ENCODE assay signal across 28 mouse cellular contexts in the genomic region with DNA sequence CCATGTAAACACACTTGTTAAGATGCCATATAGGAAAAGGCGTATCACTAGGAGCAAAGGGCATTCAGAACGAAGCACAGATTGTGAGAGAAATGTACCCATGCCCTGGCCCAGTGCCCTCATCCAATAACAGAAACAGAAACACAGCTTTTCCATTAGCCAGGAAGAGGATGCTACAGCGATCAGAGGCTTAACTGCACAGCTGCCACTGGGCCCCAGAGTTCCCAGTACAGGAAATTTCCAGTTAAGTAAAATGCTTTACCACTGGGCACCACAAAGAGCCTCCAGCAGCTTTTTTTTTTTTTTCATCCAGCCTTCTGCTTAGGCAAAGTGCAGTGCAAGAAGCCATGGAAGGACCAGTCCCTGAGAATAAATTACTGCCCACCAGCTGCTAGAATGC.
A peak's percentile ranks its signal among the peaks of the same experiment; 100 is the strongest.
DNase-seq lines count a peak whose midpoint lies in the region; ATAC-seq and TF ChIP-seq lines count a peak whose summit lies in the region.
"Had no signal": no experiment of that assay in that cellular context is flagged by ENCODE, and none has a peak within 500 bp of the region (broad histone marks: within the 10 kb centered on the region; RNA-seq: fewer than 3 reads in every experiment).

No protein-coding gene starts in this region.

- H3K27me3 ChIP-seq in forebrain, embryonic 14.5 days (replicated peaks; ENCODE audit: control insufficient read depth, insufficient read depth, low read length): no peaks in the 10 kb centered on the region
- no peaks in the 10 kb centered on the region for H3K27me3 ChIP-seq in forebrain, embryonic 13.5 days
- no peaks in the 10 kb centered on the region for H3K27me3 ChIP-seq in hindbrain, postnatal 0 days (ENCODE audit: insufficient read depth, low read length)
- H3K27me3 ChIP-seq: forebrain, embryonic 15.5 days; heart, embryonic 13.5 days; hindbrain, embryonic 15.5 days; intestine, embryonic 15.5 days; liver, embryonic 12.5 days; megakaryocyte, embryonic 14.5 days; neural tube, embryonic 15.5 days had no signal

- no peaks in the 10 kb centered on the region for H3K4me1 ChIP-seq in forebrain, embryonic 14.5 days (ENCODE audit: control insufficient read depth, insufficient read depth, low read length)
- peaks cover 6% of the 10 kb centered on the region for H3K4me1 ChIP-seq in forebrain, embryonic 13.5 days
- H3K4me1 ChIP-seq in hindbrain, postnatal 0 days (ENCODE audit: insufficient read depth, low read length): no peaks in the 10 kb centered on the region
- H3K4me1 ChIP-seq: forebrain, embryonic 15.5 days; heart, embryonic 13.5 days; hindbrain, embryonic 15.5 days; intestine, embryonic 15.5 days; liver, embryonic 12.5 days; megakaryocyte, embryonic 14.5 days; neural tube, embryonic 15.5 days had no signal

- H3K4me2 ChIP-seq in forebrain, embryonic 14.5 days (ENCODE audit: low read length): no peak overlapping the region
- H3K4me2 ChIP-seq in forebrain, embryonic 13.5 days: no peak overlapping the region
- no peak overlapping the region for H3K4me2 ChIP-seq in hindbrain, postnatal 0 days (ENCODE audit: low read depth, low read length)
- H3K4me2 ChIP-seq: forebrain, embryonic 15.5 days; heart, embryonic 13.5 days; hindbrain, embryonic 15.5 days; intestine, embryonic 15.5 days; liver, embryonic 12.5 days; neural tube, embryonic 15.5 days had no signal

- H3K27ac ChIP-seq in forebrain, embryonic 14.5 days (ENCODE audit: low read depth, low read length): no peak overlapping the region
- no peak overlapping the region for H3K27ac ChIP-seq in forebrain, embryonic 13.5 days
- H3K27ac ChIP-seq in hindbrain, postnatal 0 days: no peak overlapping the region
- H3K27ac ChIP-seq: forebrain, embryonic 15.5 days; heart, embryonic 13.5 days; hindbrain, embryonic 15.5 days; intestine, embryonic 15.5 days; layer of hippocampus, adult 2 months; left cerebral cortex, adult 2 months; liver, embryonic 12.5 days; neural tube, embryonic 15.5 days had no signal

- intact Hi-C loops in left cerebral cortex, postnatal 4 days (cut with DNase I): no loop called here
- intact Hi-C loops in left cerebral cortex, postnatal 25 days (cut with DNase I): no loop called here
- intact Hi-C loops in heart, postnatal 14 days (cut with DNase I): no loop called here

- no peak for TF ChIP-seq CTCF in hindbrain, postnatal 0 days (IDR thresholded peaks at IDR 0.05; ENCODE audit: low read depth)

- H3K36me3 ChIP-seq in forebrain, embryonic 14.5 days (ENCODE audit: control insufficient read depth, insufficient read depth, low read length): no peaks in the 10 kb centered on the region
- H3K36me3 ChIP-seq in forebrain, embryonic 13.5 days (ENCODE audit: poor library complexity, severe bottlenecking): no peaks in the 10 kb centered on the region
- no peaks in the 10 kb centered on the region for H3K36me3 ChIP-seq in hindbrain, postnatal 0 days (ENCODE audit: insufficient read depth, low read length)
- H3K36me3 ChIP-seq: forebrain, embryonic 15.5 days; heart, embryonic 13.5 days; hindbrain, embryonic 15.5 days; intestine, embryonic 15.5 days; liver, embryonic 12.5 days; neural tube, embryonic 15.5 days had no signal

- WGBS in forebrain, embryonic 14.5 days: 50% methylated on average over 3 of the region's 3 CpGs
- WGBS in forebrain, embryonic 13.5 days: 60% methylated on average over 3 of the region's 3 CpGs
- WGBS in hindbrain, postnatal 0 days: 47% methylated on average over 3 of the region's 3 CpGs

- DNase-seq in forebrain, embryonic 14.5 days (ENCODE audit: low spot score): peak; percentile 43
- peak; percentile 64 for DNase-seq in left cerebral cortex, postnatal 4 days
- no peak for DNase-seq in left cerebral cortex, postnatal 25 days (ENCODE audit: low spot score in 2 of 2)
- peak; percentile 34 for DNase-seq in MN1 (ENCODE audit: low spot score)
- DNase-seq in hindbrain, postnatal 0 days (ENCODE audit: low spot score): peak; percentile 51
- no peak for DNase-seq in urinary bladder, adult 18-20 months (ENCODE audit: low spot score in 2 of 2)
- no peak for DNase-seq in heart, postnatal 14 days
- DNase-seq: adrenal gland, adult 2 months; cerebellum, adult 9-10 months; gastrocnemius, postnatal 10 days; heart, postnatal 10 days; kidney, adult 2 months; kidney, postnatal 36 days; liver, postnatal 0 days; lung, postnatal 4 days; thymus, postnatal 4 days had no signal

- no peaks in the 10 kb centered on the region for H3K9me3 ChIP-seq in forebrain, embryonic 14.5 days (replicated peaks; ENCODE audit: control insufficient read depth, low read length)
- H3K9me3 ChIP-seq in forebrain, embryonic 13.5 days (replicated peaks): no peaks in the 10 kb centered on the region
- no peaks in the 10 kb centered on the region for H3K9me3 ChIP-seq in hindbrain, postnatal 0 days (ENCODE audit: low read length)
- H3K9me3 ChIP-seq: forebrain, embryonic 15.5 days; heart, embryonic 13.5 days; hindbrain, embryonic 15.5 days; intestine, embryonic 15.5 days; liver, embryonic 12.5 days; megakaryocyte, embryonic 14.5 days; neural tube, embryonic 15.5 days had no signal

- peak; percentile 34; the same call in 1 of the 2 replicates for ATAC-seq in forebrain, embryonic 14.5 days
- ATAC-seq in forebrain, embryonic 13.5 days: no peak
- peak; percentile 47 for ATAC-seq in hindbrain, postnatal 0 days
- ATAC-seq: activated CD4-positive, CD25-positive, alpha-beta regulatory T cell, adult 4 months; forebrain, embryonic 15.5 days; intestine, embryonic 15.5 days; liver, embryonic 12.5 days; liver, postnatal 0 days; lung, postnatal 0 days had no signal

- no peak overlapping the region for H3K4me3 ChIP-seq in forebrain, embryonic 14.5 days (ENCODE audit: low read depth, low read length)
- no peak overlapping the region for H3K4me3 ChIP-seq in forebrain, embryonic 13.5 days
- H3K4me3 ChIP-seq in hindbrain, postnatal 0 days (ENCODE audit: low read length): no peak overlapping the region
- H3K4me3 ChIP-seq: forebrain, embryonic 15.5 days; heart, embryonic 13.5 days; hindbrain, embryonic 15.5 days; intestine, embryonic 15.5 days; layer of hippocampus, adult 2 months; left cerebral cortex, adult 2 months; liver, embryonic 12.5 days; megakaryocyte, embryonic 14.5 days; neural tube, embryonic 15.5 days had no signal

- no peak overlapping the region for H3K9ac ChIP-seq in forebrain, embryonic 14.5 days (ENCODE audit: low read length)
- no peak overlapping the region for H3K9ac ChIP-seq in forebrain, embryonic 13.5 days
- no peak overlapping the region for H3K9ac ChIP-seq in hindbrain, postnatal 0 days (replicated peaks; ENCODE audit: low read length)
- H3K9ac ChIP-seq: forebrain, embryonic 15.5 days; heart, embryonic 13.5 days; hindbrain, embryonic 15.5 days; intestine, embryonic 15.5 days; liver, embryonic 12.5 days; liver, postnatal 0 days; neural tube, embryonic 15.5 days had no signal

Comparison
In these comparisons a context has a peak if more than half of its experiments do, and no peak if none do; other contexts are left out.
1. DNase-seq: peak in forebrain, embryonic 14.5 days (single experiment), left cerebral cortex, postnatal 4 days (single experiment), MN1 (single experiment) and hindbrain, postnatal 0 days (single experiment); none in left cerebral cortex, postnatal 25 days (0 of 2), urinary bladder, adult 18-20 months (0 of 2) and heart, postnatal 14 days (0 of 2).